Mouse (Mus musculus): ENCODE measurements around the gene Ubap2.

Gene Ubap2

DNA sequence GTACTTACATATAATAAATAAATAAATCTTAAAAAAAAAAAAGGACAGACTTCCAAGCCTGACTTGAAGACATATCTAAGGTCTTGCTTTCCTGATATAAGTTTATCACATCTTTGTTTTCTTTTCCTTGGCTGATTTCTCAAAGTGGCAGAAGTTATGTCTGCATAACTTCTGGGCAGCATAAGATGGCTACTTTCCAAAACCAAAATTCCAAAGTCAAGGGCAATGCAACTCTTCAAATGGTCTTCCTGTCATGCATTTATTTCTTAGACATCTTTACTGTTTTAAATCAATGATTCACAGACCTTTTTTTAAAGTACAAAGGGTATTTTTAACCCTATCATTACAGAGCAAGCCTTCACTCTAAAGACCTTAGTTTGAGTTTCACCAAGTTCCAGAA, 14.3 kb downstream of the Ubap2 start:
- in situ Hi-C loops (cut with MboI), result no loop called here

DNA sequence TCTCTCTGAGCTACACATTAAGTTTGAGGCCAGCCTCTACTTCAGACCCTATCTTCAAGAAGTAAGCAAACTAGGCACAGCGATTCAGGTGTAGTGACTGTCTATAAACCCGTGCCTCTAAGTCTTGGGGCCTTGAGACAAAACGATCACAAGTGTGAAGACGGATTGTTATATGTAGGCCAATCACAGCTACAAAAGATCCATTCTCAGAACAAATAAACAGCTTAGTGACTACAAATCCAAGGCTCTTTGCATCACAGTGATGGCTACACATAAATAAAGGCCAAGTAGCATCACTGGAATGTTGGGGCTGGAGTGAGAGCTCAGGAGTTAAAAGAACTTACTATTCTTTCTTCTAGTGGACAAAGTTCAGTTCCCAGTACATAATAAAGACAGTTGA, 15.9 kb downstream of the Ubap2 start:
- in situ Hi-C loops (cut with MboI), result no loop called here

DNA sequence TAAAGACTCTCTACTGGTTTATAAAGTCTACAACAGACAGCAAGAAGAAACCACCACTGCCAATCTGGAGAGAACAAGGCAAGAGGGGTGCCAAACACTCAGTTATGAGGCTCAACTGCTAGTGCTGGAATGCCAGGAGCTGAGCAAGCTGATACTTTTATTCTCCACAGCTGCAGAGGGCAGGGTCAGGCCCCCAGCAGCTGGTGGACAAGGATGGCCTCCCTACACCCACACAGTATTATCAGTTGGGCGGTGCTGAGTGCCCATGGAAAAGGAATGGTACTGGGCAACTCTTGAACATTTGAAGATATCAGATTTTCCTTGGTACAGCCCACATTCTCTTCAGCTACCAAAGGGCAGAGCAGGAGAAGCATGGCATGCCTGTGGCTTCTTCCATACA, 17.2 kb downstream of the Ubap2 start:
- in situ Hi-C loops (cut with MboI), result no loop called here

DNA sequence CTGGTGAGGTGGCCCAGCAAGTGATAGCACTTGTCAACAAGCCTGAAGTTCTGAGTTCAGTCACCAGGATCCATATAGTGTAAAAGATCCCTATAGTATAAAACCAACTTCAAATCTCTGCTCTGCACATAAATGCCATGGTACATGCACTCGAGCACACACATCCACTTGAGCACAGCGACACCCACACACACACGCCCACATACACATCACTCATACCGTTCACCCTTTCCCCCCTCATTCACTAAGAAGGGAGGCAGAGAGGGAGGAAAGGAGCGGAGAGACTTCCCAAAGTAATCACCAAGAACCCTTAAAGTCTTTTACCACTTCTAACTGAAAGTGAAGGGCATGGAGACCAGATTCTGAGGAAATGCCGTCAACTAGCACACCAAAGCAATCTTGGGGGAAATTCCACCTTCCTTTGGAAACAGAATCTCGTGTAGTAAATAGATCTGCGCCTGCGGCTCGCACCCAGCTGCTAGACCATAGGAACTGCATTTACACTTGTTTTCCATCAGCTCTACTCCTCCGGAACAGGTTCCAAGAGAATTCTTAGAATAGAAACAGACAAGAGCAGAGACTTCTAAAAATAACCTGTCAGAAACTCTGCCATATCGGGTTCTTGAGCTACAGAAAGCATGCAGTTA, 19.3 kb downstream of the Ubap2 start:
- in situ Hi-C loops (cut with MboI), result no loop called here

DNA sequence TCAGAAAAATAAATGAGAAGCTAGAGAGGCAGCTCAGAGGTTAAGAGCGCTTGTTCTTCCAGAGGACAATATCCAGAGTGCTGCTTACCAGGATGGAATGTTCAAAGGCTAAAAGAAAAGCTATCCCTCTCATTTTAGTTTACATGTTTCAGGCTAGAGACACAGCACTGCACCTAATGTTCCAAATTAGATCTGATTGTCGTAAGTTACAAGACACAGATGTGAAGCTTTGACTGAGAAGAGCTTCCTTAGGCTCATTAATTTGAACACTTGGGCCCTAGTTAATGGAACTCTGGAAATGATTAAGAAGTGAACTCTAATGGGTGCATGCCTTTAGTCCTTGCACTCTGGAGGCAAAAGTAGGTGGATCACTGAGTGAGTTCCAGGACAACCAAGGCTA, 21.2 kb downstream of the Ubap2 start:
- in situ Hi-C loops (cut with MboI), result no loop called here

DNA sequence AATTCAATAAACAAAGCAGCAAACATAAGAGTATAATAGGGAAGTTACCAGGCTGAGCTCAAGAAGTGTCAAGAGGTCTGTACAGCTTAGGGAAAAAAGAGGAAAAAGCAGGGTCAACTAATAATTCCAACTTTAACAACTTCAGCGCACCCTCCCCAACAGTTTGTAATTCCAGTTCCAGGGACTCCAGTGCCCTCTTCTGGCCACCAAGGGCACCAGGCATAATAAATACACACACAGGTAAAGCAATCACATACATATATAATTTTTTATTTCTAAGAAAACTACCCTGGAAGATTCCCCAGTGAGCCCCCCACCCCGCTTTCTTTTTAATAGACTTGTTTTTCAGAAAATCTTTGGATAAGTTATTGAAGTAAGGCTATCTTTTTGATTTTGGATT, 29.5 kb downstream of the Ubap2 start:
- in situ Hi-C loops (cut with MboI), result no loop called here

DNA sequence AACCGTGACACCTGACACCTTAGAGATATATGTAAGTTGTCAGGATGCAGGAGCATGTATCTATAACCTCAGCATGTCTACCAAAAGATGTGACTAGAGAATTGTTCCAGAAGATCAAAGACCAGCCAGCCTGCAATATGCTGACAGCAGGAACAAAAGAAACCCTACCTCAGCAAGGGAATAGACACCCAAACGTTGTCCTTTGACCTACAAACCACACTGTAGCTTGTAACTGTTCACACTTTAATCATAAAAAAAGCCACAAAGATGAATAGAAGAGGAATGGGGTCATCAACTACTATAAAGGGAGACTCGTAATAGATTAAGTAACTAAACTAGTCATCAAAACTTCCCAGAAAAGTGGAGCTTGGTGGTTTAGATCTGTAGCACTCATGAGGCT, 34.0 kb downstream of the Ubap2 start:
- in situ Hi-C loops (cut with MboI), result no loop called here

DNA sequence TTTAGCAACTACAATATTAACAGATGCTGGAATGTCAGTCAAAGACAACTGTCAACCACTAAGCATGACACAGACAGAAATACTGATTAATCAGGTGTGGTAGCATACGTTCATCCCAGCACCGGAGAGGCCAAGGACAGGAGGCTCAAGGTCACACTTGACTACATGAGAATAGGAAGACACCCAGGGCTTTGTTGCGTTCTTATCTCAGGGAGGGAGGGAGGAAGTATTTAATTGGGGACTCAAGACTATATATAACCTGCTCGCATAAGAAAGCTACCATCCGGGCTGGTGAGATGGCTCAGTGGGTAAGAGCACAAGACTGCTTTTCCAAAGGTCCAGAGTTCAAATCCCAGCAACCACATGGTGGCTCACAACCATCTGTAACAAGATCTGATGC, 39.3 kb downstream of the Ubap2 start:
- in situ Hi-C loops (cut with MboI), result no loop called here

DNA sequence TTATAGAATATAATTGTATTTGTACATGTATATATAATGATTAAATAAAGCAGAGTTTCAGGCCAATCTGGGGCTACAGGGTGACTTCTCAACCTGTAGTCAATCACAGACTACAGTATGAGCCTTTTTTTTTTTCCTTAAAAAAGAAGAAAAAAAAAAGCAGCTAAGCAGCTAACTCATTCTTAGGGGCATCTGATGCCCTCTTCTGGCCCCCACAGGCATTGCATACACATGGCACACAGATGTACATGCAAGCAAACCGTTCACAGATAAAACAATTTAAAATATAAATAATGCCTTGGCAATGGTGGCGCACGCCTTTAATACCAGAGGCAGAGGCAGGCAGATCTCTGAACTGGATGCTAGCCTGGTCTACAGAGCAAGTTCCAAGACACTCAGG, 48.6 kb downstream of the Ubap2 start:
- in situ Hi-C loops (cut with MboI), result no loop called here

DNA sequence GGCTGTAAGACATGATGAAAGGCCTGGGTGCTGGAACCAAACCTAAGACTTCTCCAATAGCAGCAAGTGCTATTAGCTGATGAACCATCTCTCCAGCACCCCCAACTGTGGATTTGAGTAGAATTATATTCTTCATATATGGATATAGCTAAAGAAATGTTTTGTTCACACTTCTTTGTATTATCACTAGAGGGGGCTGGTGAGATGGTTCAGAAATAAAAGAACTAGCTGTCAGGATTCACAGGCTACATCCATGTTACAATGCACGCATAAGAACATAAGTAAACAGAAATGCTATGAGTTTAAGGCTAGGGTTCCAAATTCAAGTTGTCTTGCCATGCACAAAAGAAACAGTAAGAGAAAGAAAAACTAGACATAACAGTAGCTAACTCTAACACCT, 49.5 kb downstream of the Ubap2 start:
- in situ Hi-C loops (cut with MboI), result no loop called here

DNA sequence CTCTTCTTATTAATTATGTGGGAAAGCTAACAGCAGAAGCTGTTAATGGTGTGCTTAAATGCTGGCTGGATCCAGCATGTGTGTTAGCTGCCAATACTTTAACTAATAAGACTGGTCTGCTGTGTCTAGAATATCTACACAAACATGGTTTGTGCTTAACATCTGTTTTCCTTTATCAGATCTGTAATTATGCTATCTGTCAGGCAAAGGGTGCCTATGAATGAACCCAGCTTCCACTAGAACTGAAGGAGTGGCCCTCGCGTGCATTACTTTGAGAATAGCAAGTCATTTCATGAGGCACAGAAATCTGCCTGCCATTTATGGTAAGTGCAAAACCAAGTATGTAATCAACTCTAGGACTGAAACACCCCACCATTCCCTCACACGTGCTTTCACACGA, 66.9 kb downstream of the Ubap2 start:
- in situ Hi-C loops (cut with MboI), result no loop called here

DNA sequence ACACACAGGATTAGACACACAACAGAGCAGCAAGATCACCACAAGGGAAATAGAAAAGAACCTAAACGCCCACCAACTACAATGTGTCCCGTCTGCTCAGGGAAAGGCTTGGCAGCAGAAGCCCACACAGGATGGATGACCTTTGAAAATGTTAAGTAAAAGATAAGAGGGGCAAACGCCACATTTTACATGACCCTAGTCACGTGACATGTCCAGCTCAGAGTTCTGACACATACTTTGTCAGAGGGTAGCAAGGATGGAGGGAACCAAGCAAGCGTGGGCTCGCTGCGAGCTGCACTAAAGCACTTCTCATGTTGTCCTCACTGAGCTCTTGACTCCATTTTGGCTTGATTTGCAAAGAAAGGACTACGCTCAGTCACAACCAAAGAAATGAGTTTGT, 69.2 kb downstream of the Ubap2 start:
- in situ Hi-C loops (cut with MboI), result no loop called here

DNA sequence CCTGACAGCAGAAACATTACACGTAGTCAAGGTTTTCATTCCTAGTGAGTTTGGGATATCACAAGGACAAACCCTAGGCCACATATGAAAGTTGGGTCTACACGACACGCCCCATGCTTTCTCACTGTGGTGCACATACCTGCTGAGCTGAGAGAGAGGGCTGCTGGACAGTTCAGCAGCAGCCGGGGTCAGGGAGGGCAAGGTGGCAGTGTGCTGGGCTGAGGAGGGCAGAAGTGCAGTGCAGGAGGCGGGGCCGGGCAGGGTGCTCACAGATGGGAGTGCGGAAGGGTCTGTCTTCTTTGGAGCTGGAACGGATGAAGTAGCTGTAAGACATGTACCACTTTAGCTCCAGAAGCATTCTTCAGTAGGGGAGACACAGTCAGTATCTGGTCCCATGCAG, 72.8 kb downstream of the Ubap2 start:
- in situ Hi-C loops (cut with MboI), result no loop called here

DNA sequence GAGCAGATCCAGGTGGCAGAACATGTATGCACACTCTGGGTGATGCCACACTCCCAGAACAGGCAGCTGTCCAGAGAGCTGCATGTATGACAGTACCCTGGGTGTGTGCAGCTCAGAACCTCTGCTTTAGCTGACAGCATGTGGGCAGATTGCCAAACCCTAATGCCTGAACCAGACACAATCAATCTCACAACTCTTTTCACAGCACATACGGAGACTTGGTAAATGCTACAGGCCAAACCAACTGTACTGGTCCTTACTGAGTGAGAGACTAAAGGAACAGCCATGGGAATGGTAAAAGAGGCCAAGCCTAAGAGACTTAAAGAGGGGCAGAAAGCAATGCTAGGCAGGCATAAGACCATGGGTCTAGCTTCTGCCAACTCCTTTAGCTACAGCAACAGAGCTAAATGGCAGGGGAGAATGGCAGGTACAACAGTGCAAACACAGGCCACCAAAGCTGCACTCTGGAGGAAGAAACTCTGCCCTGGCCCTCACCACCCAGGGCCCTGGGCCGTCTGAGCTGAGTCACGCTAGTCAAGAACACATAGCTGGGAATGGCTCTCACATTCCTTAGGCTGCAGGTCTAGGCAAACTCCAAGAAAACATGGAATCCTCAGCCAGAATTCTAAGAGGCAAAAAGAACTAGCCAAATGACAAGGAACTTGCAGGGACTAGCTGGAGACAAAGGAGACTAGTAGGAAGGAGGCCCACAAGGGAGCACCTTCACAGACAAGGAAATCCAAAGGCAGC, 77.9 kb downstream of the Ubap2 start:
- in situ Hi-C loops (cut with MboI), result no loop called here

DNA sequence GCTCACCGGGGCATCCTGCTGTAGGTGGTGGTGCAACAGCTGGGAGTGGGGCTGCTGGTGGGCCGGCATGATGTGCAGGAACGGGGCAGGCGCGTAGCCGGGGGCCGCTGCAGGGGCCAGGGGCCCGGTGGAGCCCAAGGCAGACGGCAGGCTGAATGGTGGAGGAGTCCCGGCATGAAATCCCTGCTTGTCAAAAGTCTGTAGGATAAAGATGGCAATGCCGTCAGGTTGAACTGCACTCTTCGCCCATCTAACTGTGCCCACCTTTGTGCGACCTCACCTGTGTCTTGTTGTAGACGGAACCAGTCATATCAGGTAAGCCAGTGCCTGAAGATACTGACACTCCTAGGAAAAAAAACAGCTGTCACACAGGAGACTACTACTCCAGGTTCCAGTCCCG, 79.6 kb downstream of the Ubap2 start:
- in situ Hi-C loops (cut with MboI), result no loop called here

DNA sequence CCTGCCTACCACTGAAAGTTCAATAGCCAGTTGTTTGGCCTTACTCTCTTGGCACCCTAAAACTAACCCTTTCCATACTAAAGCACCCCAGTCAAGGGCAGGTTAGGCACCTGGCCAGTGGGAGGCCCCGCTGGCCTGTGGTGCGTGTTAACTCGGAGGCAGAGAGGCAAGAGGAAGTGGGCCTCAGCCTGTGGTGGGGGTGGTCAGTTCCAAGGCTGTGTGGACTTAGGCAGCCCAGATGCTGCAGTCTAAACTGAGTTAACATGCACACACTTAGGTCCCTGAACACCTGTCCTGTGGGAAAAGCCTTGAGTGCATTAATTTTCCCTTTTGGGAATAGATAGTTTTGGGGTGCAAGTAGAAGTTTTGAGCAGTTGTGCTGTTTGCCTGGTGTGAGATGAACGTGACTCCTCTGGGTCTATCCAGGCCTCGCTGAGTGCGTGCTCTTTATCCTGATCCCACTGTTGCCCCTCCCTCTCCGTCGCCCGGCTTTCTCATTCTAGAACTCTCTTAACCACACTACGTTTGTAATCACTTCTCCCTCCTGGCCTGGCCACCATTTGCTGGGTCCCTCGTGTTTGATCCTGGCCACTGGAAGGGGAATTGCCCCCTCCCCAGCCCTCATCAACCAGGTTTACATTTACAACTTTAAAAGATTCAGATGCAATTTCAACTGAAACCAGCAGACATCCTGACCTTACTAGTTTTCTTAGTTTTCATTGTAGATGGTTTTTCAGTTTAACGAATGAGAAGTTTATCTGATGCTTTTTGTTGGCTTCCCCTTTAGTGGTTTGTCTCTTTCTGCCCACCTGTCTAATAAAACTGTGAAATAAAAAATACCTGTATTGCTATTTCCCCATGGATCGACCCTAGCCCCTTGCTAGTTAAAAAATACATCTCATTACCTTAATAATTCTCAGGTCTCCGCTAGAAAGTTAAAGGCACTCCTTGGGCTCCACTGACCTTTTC, 82.1 kb downstream of the Ubap2 start:
- in situ Hi-C loops (cut with MboI), result no loop called here

DNA sequence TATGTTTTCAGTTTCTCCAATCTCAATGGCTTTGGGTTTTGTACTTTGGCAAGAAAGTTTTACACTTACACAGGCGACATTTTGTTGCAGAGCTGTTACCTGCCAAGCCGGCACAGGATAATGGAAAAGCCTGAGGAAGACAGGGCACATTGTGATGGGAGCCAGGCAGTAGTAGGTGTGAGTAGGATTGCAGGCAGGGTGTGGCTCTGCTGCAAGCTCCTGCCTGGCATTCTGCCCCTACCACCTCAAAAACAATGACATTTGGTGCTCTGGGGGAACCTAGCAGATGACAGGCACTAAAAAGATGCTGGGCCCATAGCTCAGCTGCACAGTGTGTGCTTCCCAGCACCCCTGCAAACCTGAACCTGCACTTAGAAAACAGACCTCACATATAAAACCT, 85.1 kb downstream of the Ubap2 start:
- in situ Hi-C loops (cut with MboI), result no loop called here

DNA sequence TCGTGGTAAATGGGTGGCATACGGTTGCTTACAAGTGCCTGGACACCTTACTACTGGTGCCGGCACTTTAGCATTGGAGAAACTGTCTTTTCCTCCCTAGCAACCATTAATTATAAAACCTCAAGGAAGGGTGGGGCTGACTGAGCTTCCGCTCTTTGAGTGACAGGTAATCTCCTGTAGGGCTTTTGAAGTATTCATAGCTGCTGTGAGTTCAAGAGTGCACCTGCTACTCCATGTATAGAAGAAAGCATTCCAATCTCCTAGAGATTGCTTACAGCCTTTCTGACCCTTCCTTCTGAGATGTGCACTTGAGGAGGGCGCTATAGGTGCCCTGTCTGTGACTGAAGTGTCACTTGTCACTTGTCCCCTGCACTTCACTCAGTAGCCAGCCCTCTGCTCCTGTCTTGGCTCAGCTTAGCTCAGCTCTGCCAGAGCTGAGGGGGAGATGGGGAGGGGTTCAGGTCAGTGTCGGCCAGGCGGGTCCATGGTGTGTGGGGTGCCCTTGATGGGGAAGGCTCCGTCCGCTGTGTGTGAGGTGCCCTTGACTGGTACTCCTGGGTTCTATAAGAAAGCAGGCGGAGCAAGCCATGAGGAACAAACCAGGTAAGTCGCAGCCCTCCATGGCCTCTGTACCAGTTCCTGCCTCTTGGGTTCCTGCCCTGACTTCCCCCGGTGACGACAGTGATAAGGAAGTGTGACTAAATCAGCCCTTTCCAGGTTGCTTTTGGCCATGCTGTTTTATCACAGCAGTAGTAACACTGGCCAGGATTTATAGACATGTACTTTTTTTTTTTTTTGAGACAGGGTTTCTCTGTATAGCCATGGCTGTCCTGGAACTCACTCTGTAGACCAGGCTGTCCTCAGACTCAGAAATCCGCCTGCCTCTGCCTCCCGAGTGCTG, 94.9 kb downstream of the Ubap2 start:
- in situ Hi-C loops (cut with MboI), result no loop called here

DNA sequence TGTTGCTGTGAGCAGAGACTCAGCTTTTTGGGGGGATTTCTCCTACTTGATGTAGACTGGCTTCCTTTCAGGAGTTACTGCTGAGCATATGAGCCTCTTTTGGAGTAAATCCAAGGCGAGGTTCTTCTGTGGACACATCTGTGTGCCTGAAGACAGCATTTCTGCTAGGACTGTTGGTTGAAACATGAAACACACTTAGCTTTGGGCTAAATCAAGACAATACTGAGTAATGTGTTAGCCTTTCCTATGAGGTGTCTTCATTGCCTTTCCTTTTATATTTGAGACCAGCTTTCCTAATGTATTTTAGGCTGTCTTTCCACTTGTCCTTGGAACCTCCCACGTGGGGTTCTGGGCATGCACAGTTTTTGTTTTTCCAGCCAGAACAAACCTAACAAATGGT, 100.3 kb downstream of the Ubap2 start:
- in situ Hi-C loops (cut with MboI), result no loop called here

DNA sequence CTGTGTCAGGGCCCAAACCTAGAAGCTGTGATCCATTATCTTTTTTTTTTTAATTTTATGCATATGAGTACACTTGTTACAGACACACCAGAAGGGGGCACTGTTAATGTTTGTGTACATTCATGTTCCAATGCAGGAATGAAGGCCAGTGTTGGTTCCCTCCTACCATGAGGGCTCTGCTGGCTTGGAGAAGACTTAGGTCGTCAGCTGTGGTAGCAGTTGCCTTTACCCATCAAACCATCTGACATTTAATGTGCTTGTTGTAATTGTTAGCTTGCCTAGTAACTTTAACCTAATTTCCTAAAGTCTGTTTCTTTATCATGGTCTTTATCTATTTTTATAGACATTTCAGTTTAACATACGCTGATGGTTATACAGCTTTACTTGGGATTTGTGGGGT, 104.0 kb downstream of the Ubap2 start:
- in situ Hi-C loops (cut with MboI), result no loop called here

DNA sequence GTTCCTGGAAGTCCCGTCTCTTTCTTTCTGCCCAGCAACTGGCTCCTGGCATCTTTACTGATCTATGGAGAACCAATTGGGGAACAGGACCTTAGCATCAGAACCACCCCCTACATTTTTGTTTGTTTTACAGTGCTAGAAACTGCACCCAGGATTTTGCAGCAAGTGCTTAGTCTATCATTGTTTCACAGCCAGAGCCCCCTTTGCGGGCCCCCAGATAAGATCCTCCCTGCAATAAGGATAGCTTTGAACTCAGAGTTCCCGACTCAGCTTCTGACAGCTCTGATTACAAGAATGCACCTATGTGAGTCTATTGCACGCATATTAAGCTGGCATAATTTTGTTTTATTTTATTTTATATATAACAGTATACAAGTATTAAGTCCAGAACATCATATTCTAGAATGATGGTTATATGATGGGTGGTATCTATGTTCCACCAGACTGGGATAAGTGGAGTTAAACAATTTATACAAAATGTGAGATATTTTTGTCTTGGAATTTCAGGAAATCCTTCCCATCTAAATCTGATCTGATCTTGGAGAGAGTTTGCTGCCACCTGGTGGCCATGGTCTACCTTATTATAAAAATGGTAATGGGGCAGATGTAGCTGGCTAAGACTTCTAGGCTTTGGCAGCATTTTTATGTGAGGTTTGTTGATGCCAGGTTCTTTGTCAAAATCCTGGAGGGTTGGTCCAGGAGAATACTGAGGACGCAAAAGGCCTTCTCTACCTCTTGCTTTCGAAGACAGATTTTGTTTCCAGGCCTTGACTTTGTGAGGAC, 109.1 kb downstream of the Ubap2 start:
- in situ Hi-C loops (cut with MboI), result loop anchor here (5.0 kb wide), 1 partner anchor 39 kb away; no protein-coding TSS in a partner anchor
